Mouse (Mus musculus): ENCODE data around the gene Kdm4b.

Gene Kdm4b

DNA sequence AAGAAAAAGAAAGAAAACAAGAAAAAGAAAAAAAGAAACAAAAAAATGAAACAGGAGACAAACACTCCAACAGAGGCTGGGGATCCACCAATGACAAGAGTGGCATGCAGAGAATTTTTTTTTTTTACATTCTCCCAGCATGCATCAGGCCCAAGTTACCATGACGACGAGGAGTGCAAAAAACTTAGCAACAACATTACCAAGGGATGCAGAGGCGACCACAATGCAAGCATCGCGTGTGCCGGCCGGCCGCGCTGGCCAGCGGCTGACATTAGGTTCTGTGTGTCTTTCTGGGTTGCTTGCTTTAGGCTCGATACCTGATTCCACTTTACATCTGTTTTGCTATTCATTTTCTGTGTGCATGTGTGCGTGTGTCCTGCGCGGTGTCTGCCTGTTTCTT lies 119.5 kb downstream of the Kdm4b start:
- DNase-seq = peak; percentile 74

DNA sequence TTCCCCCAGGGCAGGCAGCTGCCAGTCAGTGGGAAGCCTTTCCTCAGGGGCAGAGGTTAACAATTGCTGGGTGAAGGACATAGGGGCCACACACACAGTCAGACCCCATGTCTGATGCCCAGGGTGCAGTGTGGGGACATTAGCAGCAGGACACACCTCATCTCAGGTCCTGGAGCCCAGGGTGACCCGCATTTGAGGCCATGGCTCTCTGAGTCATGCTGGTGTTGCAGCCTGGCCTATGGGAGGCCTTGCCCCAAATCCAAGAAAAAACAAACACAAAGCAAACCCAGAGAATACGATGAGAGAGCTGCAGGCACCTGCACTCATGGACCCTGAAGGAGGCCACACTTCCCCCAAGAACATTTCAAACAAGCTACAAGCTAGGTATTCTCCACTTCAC lies 121.9 kb downstream of the Kdm4b start:
- no peak for DNase-seq
